Mouse (Mus musculus): ENCODE measurements around the gene Jarid2. TPM values are rescaled to one million over a fixed set of nuclear protein-coding genes. Genes with fewer than 3 reads are reported as not detected.

Jarid2 gene
- polyA plus RNA-seq, 1 experiment from 2014 or later: 40.6 TPM

DNA sequence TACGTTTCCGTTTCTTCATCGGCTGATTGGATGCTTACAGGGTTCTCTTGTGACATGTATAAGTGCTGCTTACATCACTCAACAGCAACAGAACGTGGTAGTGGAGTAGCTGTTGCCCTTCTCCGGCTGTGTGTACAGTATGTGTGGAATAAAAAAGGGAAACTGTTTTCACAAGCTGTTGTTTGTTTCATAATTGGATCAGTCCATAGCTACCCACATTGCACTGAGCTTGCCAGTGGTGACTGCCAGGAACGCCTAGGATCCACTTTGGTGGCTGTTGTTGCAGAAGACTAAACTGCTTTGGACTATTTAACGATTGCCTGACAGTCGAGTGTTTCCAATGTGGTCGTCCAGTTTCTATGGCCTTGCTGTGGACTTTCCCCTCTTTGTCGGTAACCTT lies 191.8 kb downstream of the Jarid2 start:
- no peaks in the 10 kb centered on the region for H3K27me3 ChIP-seq (replicated peaks)
- H3K4me1 ChIP-seq (replicated peaks): no peaks in the 10 kb centered on the region
- H3K36me3 ChIP-seq: peaks cover 94% of the 10 kb centered on the region
- no peak overlapping the region for H3K9ac ChIP-seq
- ATAC-seq (ENCODE audit: insufficient number of reproducible peaks, low FRiP score): no peak
- no peak overlapping the region for H3K4me3 ChIP-seq
- H3K9me3 ChIP-seq (replicated peaks): no peaks in the 10 kb centered on the region
- no peak overlapping the region for H3K4me2 ChIP-seq
- 85% methylated on average over 10 of the region's 10 CpGs for WGBS
- H3K27ac ChIP-seq (ENCODE audit: poor library complexity, severe bottlenecking): no peak overlapping the region

DNA sequence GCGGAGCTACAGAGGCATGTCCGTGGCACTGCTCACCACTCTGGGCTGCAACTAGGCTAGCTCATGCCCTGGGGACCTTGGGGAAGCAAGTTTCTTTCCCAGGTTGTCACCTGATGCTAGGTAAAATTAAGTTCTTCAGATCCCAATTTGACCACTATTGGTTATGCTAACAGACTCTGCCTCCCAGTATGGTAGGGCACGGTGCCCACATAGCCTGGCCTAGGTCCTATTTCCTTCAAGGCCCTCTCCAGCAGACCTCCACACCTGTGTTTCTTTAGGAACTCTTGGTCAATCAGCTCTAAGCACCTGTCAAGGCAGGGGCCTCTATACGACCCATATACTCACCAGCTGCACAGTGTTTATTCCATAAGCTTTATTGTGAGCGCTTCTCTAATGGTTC lies 192.4 kb downstream of the Jarid2 start:
- Histone ChIP-seq H3K4me3 (no peak overlapping the region), H3K4me2 (no peak overlapping the region), H3K27ac (ENCODE audit: poor library complexity, severe bottlenecking) (no peak overlapping the region), H3K27me3 (replicated peaks) (no peaks in the 10 kb centered on the region), H3K9me3 (replicated peaks) (no peaks in the 10 kb centered on the region), H3K9ac (no peak overlapping the region), H3K4me1 (replicated peaks) (no peaks in the 10 kb centered on the region), H3K36me3 (peaks cover 92% of the 10 kb centered on the region)
- WGBS: 92% methylated on average over 5 of the region's 5 CpGs
- no peak for ATAC-seq (ENCODE audit: insufficient number of reproducible peaks, low FRiP score)

DNA sequence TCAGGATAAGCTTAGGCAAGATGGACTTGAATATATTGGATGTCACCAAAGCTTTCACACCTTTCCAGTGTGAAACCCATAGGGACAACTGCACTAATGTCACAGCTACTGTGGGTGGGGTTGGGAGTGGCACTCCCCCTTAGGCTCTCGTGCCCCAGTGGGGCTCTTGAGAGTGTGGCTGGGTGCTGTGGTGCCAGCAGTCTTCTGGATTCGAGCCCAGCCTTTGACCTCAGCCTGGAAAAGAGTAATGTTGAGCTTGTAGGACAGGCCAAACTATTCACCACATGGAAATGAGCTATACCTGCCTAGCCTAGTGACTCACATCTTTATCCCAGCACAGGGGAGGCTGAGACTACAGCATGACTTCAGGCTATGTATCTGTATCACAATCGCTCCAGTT lies 194.8 kb downstream of the Jarid2 start:
- no peak for ATAC-seq (ENCODE audit: insufficient number of reproducible peaks, low FRiP score)
- no peaks in the 10 kb centered on the region for H3K4me1 ChIP-seq (replicated peaks)
- 94% methylated on average over 3 of the region's 3 CpGs for WGBS
- no peak overlapping the region for H3K4me3 ChIP-seq
- H3K27ac ChIP-seq (ENCODE audit: poor library complexity, severe bottlenecking): no peak overlapping the region
- H3K36me3 ChIP-seq: peaks cover 77% of the 10 kb centered on the region
- no peaks in the 10 kb centered on the region for H3K9me3 ChIP-seq (replicated peaks)
- no peaks in the 10 kb centered on the region for H3K27me3 ChIP-seq (replicated peaks)
- no peak overlapping the region for H3K4me2 ChIP-seq
- no peak overlapping the region for H3K9ac ChIP-seq

DNA sequence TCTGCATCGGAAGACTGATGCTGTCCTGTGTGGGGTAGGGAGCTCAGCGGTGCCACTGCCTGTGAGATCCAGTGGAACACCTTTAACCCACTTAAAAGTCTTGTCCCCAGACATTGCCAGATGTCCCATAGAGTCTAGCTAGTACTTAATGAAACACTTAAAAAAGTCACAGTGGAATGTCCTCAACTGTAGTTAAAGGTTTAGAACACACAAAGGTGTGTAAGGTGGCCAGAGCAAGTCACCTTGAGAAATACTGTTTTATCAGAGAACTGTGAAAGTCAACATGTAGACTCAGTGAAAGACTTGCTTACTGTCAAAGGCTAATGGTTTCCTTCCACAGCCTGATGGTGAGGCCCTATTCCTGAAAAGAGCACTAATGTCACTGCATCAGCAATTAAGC lies 195.9 kb downstream of the Jarid2 start:
- Histone ChIP-seq H3K36me3 (peaks cover 67% of the 10 kb centered on the region), H3K4me3 (no peak overlapping the region), H3K9ac (no peak overlapping the region), H3K9me3 (replicated peaks) (no peaks in the 10 kb centered on the region), H3K27me3 (replicated peaks) (no peaks in the 10 kb centered on the region), H3K4me2 (no peak overlapping the region), H3K27ac (ENCODE audit: poor library complexity, severe bottlenecking) (no peak overlapping the region), H3K4me1 (replicated peaks) (no peaks in the 10 kb centered on the region)
- WGBS: 93% methylated on average over 2 of the region's 2 CpGs
- ATAC-seq (ENCODE audit: insufficient number of reproducible peaks, low FRiP score): no peak

DNA sequence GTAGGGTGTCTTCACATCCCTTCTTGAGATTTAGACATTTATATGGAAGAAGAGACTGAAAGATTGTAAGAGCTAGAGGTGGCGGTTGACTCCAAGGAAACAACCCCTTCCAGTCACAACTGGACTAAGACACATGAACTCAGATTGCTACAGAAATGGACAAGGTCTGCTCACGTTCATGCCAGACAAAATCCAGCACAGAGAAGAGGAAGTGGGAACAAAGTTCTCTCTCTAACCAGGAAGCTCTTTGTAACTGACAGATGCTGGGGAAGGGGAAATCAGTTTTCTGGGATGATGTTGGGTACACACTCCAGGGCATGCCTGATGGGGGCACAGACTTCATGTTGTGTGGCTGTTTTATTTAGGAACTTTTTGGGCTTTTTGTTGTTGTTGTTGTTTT lies 197.0 kb downstream of the Jarid2 start:
- Histone ChIP-seq H3K27ac (ENCODE audit: poor library complexity, severe bottlenecking) (no peak overlapping the region), H3K4me3 (no peak overlapping the region), H3K9me3 (replicated peaks) (no peaks in the 10 kb centered on the region), H3K36me3 (peaks cover 65% of the 10 kb centered on the region), H3K4me1 (replicated peaks) (no peaks in the 10 kb centered on the region), H3K9ac (no peak overlapping the region), H3K27me3 (replicated peaks) (no peaks in the 10 kb centered on the region), H3K4me2 (no peak overlapping the region)
- no peak for ATAC-seq (ENCODE audit: insufficient number of reproducible peaks, low FRiP score)
- WGBS: 70% methylated on average over 2 of the region's 2 CpGs

DNA sequence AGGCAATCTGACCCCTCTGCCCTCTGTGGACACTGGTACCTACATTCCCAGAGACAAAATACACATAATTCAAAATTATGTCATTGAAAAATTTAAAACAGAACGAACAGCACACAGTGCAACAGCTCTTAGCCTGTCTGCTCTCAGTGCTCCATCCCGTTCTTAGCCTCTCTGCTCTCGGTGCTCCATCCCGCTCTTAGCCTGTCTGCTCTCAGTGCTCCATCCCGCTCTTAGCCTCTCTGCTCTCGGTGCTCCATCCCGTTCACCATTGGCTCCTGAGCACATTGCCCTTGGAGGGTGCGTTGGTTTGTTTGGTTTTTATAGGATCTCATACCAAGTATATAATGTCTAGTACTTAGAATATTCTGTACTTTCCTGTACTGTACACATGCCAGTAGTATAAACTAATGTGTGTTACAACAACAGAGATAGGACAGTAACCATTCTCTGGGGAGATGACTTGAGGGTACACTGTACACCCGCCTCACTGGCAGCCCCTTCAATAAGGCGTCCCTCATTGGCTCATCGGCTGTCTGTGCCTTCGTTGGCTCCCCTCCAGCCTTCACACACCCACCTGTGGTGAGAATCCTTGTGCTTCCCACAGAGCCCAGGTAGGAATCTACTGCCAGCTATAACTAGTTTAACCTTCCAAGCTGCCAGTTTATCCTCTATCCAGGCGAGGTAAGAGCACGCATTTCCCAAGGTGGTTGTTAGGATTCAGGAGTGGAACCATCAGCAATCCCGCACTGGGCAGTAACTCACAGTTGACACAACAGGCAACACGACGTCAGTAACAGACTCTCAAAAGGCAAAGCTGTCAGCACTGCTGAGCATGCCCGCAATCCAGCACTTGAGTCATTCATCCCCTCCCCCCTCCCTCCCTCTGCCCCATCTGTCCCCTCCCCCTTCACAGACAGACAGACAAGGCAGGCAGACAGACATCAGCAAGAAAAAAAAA lies 203.3 kb downstream of the Jarid2 start:
- no peaks in the 10 kb centered on the region for H3K9me3 ChIP-seq (replicated peaks)
- H3K9ac ChIP-seq: 0 out of 2 replicates have a peak overlapping the region, but pooled peaks have one; percentile 16
- 64% methylated on average over 18 of the region's 18 CpGs for WGBS
- H3K4me2 ChIP-seq: peak overlapping the region; percentile 54
- no peaks in the 10 kb centered on the region for H3K27me3 ChIP-seq (replicated peaks)
- 0 out of 2 replicates have a peak overlapping the region, but pooled peaks have one; percentile 47 for H3K27ac ChIP-seq (ENCODE audit: poor library complexity, severe bottlenecking)
- no peak overlapping the region for H3K4me3 ChIP-seq
- H3K36me3 ChIP-seq: peaks cover 15% of the 10 kb centered on the region
- peaks cover 26% of the 10 kb centered on the region for H3K4me1 ChIP-seq (replicated peaks)
- ATAC-seq (ENCODE audit: insufficient number of reproducible peaks, low FRiP score): no peak

DNA sequence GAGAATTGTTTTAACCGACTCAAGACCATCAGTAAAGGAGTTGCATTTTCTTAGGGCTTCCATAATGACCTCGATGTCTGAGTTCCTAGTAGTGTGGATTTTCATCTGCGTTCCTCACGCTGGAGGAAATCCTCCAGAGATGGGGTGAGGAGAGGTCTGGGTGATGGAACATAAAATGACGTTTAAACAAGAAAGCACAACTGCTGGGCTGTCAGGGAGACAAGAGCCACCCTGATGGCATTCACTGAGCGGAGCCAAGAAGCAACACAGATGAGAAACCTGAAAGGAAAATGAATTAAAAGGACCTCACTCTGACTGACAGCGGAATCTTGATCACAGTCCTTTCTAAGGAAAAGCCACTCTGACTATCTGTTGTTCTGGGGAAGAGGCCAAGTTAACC lies 204.3 kb downstream of the Jarid2 start:
- Histone ChIP-seq H3K36me3 (peaks cover 13% of the 10 kb centered on the region), H3K4me1 (replicated peaks) (peaks cover 26% of the 10 kb centered on the region), H3K27ac (ENCODE audit: poor library complexity, severe bottlenecking) (no peak overlapping the region), H3K4me3 (no peak overlapping the region), H3K9ac (no peak overlapping the region), H3K4me2 (no peak overlapping the region), H3K27me3 (replicated peaks) (no peaks in the 10 kb centered on the region), H3K9me3 (replicated peaks) (no peaks in the 10 kb centered on the region)
- 49% methylated on average over 7 of the region's 7 CpGs for WGBS
- no peak for ATAC-seq (ENCODE audit: insufficient number of reproducible peaks, low FRiP score)

DNA sequence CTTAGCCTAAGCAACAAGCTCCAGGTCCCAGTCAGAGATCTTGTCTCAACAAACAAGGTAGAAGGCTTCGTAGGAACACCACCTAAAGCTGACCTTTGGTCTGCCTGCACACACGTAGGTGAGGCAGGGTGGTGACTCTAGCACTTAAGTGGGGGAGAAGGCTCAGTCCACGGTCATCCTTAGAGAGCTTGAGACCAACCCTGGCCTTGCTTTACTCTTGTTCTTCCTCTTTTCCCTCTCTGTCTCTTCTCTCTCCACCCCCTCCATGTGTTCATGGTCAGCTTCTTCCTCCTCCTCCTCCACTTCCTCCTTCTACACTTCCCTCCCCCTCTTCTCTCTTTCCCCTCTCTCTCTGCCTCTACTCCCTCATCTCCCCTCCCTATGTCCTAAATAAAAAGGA lies 208.4 kb downstream of the Jarid2 start:
- Histone ChIP-seq H3K4me3 (no peak overlapping the region), H3K4me2 (no peak overlapping the region), H3K9ac (no peak overlapping the region), H3K27ac (ENCODE audit: poor library complexity, severe bottlenecking) (no peak overlapping the region), H3K27me3 (replicated peaks) (no peaks in the 10 kb centered on the region), H3K36me3 (0 out of 2 replicates have a peak, but pooled peaks cover 2% of the 10 kb centered on the region), H3K9me3 (replicated peaks) (no peaks in the 10 kb centered on the region), H3K4me1 (replicated peaks) (peaks cover 27% of the 10 kb centered on the region)
- WGBS: 82% methylated on average over 3 of the region's 3 CpGs
- no peak for ATAC-seq (ENCODE audit: insufficient number of reproducible peaks, low FRiP score)

DNA sequence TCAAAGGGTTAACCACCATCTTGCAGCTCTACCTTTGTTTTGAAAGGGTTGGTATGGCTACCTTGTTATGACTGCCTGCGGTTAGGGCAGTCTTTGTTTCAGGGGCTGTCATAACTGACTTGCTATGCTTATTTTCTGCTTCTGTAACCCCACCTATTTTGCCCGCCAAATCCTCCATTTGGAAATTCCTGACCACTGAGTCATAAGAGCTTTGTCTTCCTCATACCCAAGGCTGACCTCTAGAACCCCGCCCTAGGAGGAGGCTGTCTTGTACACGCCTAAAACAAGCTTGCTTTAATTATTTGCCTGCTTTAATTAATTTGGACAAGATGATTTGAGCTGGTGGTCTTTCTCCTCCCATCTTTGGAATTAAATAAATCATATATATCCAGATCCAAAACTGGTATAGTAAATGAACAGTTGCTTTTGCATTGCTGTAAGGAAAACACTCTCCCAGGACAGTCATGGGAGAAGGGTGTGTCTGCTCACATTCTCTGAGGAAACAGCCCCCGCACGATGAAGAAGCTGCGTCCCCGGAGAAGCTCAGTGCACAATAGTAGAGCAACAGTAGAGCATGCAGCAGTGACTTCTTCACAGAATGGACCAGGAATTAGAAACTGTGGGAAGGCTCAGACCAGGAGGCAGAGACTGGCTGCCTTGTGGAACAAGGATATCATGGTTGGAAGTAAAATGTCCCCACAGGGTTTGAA lies 210.2 kb downstream of the Jarid2 start:
- Histone ChIP-seq H3K27me3 (replicated peaks) (no peaks in the 10 kb centered on the region), H3K4me1 (replicated peaks) (peaks cover 13% of the 10 kb centered on the region), H3K4me2 (no peak overlapping the region), H3K27ac (ENCODE audit: poor library complexity, severe bottlenecking) (no peak overlapping the region), H3K9me3 (replicated peaks) (no peaks in the 10 kb centered on the region), H3K36me3 (peaks cover 7% of the 10 kb centered on the region; the same call in 1 of the 2 replicates), H3K9ac (no peak overlapping the region), H3K4me3 (no peak overlapping the region)
- 63% methylated on average over 8 of the region's 8 CpGs for WGBS
- ATAC-seq (ENCODE audit: insufficient number of reproducible peaks, low FRiP score): no peak

DNA sequence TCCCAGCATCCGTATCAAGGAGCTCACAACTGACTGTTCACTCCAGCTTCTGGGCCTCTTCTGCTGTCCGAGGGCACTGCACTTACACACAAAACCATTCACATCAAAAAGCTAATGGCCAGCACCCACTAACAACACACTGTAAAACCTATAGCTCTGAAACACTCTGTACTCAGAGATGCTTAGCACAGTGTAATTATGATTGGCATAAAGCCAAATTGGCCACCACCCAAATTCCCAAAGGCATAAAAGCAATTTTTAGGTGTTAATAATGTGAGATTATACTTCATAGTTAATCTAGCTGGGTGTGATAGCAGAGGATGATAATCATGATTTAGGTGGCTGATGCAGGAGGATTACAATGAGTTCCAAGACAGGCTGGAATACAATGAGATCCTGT lies 214.3 kb downstream of the Jarid2 start:
- no peak overlapping the region for H3K9ac ChIP-seq
- no peaks in the 10 kb centered on the region for H3K9me3 ChIP-seq (replicated peaks)
- H3K27ac ChIP-seq (ENCODE audit: poor library complexity, severe bottlenecking): no peak overlapping the region
- H3K4me3 ChIP-seq: no peak overlapping the region
- no peak overlapping the region for H3K4me2 ChIP-seq
- no peak for ATAC-seq (ENCODE audit: insufficient number of reproducible peaks, low FRiP score)
- peaks cover 33% of the 10 kb centered on the region for H3K4me1 ChIP-seq (replicated peaks)
- no peaks in the 10 kb centered on the region for H3K27me3 ChIP-seq (replicated peaks)
- WGBS: 86% methylated on average over 2 of the region's 2 CpGs
- H3K36me3 ChIP-seq: peaks cover 7% of the 10 kb centered on the region; the same call in 1 of the 2 replicates

DNA sequence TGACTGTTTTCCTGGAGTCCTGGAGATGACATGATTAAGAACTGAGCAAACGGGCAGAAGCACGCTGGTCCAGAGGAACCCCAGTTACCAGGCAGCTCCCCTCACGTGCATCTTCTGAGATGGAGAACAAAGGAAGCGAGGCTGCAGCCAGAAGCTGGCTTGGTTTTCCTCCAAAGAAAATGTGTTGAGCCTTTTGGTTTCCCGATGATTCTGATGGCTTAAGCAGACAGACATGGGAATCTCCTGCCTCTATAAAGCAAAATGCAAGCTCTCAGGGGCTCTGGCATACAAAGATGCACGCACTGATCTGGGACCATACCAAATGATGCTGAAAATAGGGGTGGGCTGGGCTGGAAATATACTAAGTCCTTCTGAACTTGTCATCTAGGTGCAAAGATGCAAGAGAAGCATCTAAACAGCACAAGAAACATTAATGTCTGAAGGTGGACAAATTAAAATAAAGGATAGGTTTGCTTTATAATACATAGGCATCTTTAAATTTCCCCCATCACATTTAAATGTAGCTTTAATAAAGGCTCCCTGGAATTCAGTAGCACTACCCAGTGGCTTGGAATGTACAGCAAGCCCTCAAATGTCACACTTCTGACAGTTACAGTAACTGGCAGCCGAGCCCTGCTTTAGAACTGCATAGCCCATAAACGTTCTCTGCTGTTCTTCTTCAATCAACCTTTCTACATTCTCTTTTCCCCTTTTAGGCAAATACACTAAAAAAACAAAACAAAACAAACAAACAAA lies 217.8 kb downstream of the Jarid2 start:
- no peak for ATAC-seq (ENCODE audit: insufficient number of reproducible peaks, low FRiP score)
- H3K36me3 ChIP-seq: peaks cover 7% of the 10 kb centered on the region; the same call in 1 of the 2 replicates
- H3K27me3 ChIP-seq (replicated peaks): no peaks in the 10 kb centered on the region
- peak overlapping the region; percentile 49 for H3K4me2 ChIP-seq
- H3K27ac ChIP-seq (ENCODE audit: poor library complexity, severe bottlenecking): no peak overlapping the region
- H3K9ac ChIP-seq: peak overlapping the region; percentile 27; the same call in 1 of the 2 replicates
- no peak overlapping the region for H3K4me3 ChIP-seq
- H3K9me3 ChIP-seq (replicated peaks): no peaks in the 10 kb centered on the region
- 48% methylated on average over 8 of the region's 8 CpGs for WGBS
- peaks cover 38% of the 10 kb centered on the region for H3K4me1 ChIP-seq (replicated peaks)
